In genomic region chr14:118005697-118006096, GRCm38 (mm10) we compare ENCODE assay signal across 8 mouse cellular contexts. TPM values are rescaled to one million over a fixed set of nuclear protein-coding genes. Genes with fewer than 3 reads are reported as not detected.
DNase-seq lines count a peak whose midpoint lies in the region; ATAC-seq and TF ChIP-seq lines count a peak whose summit lies in the region.

No protein-coding gene starts in this region.

- peak in 1 of 2 experiments; percentile 26 for DNase-seq in heart, adult 2 months
- no peak for DNase-seq in heart, postnatal 25 days (ENCODE audit: low spot score)
- peak; percentile 71 for DNase-seq in adipocyte (ENCODE audit: low spot score)
- DNase-seq in forebrain, embryonic 10.5 days (ENCODE audit: extremely low spot score, low spot score), result peak; percentile 29
- peak; percentile 21 for DNase-seq in layer of hippocampus, adult 9-10 months (ENCODE audit: low spot score)
- DNase-seq in spleen, postnatal 10 days (ENCODE audit: low spot score in 2 of 2), result no peak

- H3K4me3 ChIP-seq in heart, adult 2 months, result no peak overlapping the region
- H3K4me3 ChIP-seq in forebrain, embryonic 10.5 days, result no peak overlapping the region
- no peak overlapping the region for H3K4me3 ChIP-seq in hindbrain, embryonic 13.5 days
- H3K4me3 ChIP-seq in midbrain, embryonic 13.5 days (replicated peaks), result no peak overlapping the region

- peak; percentile 27; the same call in 1 of the 2 replicates for ATAC-seq in hindbrain, embryonic 13.5 days (ENCODE audit: low FRiP score)
- ATAC-seq in midbrain, embryonic 13.5 days, result peak; percentile 35; the same call in 1 of the 2 replicates

- H3K79me2 ChIP-seq in heart, adult 2 months (replicated peaks; ENCODE audit: control insufficient read depth, insufficient read depth, low read length), result no peaks in the 10 kb centered on the region

- intact Hi-C loops in heart, adult 2 months (cut with DNase I), result loop anchor here (1.0 to 5.0 kb wide), 3 partner anchors 82 to 587 kb away; no protein-coding TSS in a partner anchor
- intact Hi-C loops in heart, postnatal 25 days (cut with DNase I), result loop anchor here (2.0 to 5.0 kb wide), 3 partner anchors 87 to 582 kb away; no protein-coding TSS in a partner anchor

- H3K4me1 ChIP-seq in heart, adult 2 months (ENCODE audit: control insufficient read depth, insufficient read depth, low read length), result peaks cover 1% of the 10 kb centered on the region; the same call in 1 of the 2 replicates
- peaks cover 16% of the 10 kb centered on the region for H3K4me1 ChIP-seq in forebrain, embryonic 10.5 days
- peaks cover 17% of the 10 kb centered on the region for H3K4me1 ChIP-seq in hindbrain, embryonic 13.5 days (replicated peaks)
- peaks cover 18% of the 10 kb centered on the region for H3K4me1 ChIP-seq in midbrain, embryonic 13.5 days (replicated peaks)

- H3K27me3 ChIP-seq in heart, adult 2 months (ENCODE audit: control insufficient read depth, insufficient read depth, low read length), result no peaks in the 10 kb centered on the region
- H3K27me3 ChIP-seq in forebrain, embryonic 10.5 days (ENCODE audit: poor library complexity, severe bottlenecking), result peaks cover 59% of the 10 kb centered on the region
- H3K27me3 ChIP-seq in hindbrain, embryonic 13.5 days, result peaks cover 7% of the 10 kb centered on the region; the same call in 1 of the 2 replicates
- H3K27me3 ChIP-seq in midbrain, embryonic 13.5 days, result peaks cover 23% of the 10 kb centered on the region; the same call in 1 of the 2 replicates

- 0 out of 2 replicates have a peak, but pooled peaks have one; percentile 40 for TF ChIP-seq EP300 in heart, adult 2 months (IDR thresholded peaks at IDR 0.05; ENCODE audit: insufficient read depth, low read depth, low read length)

- peak; percentile 79 for TF ChIP-seq CTCF in heart, adult 2 months (IDR thresholded peaks at IDR 0.05)

- H3K36me3 ChIP-seq in heart, adult 2 months (ENCODE audit: control insufficient read depth, insufficient read depth, low read length), result no peaks in the 10 kb centered on the region
- no peaks in the 10 kb centered on the region for H3K36me3 ChIP-seq in forebrain, embryonic 10.5 days (replicated peaks)
- no peaks in the 10 kb centered on the region for H3K36me3 ChIP-seq in hindbrain, embryonic 13.5 days
- H3K36me3 ChIP-seq in midbrain, embryonic 13.5 days, result no peaks in the 10 kb centered on the region

- H3K9me3 ChIP-seq in forebrain, embryonic 10.5 days, result no peaks in the 10 kb centered on the region
- H3K9me3 ChIP-seq in hindbrain, embryonic 13.5 days, result no peaks in the 10 kb centered on the region
- no peaks in the 10 kb centered on the region for H3K9me3 ChIP-seq in midbrain, embryonic 13.5 days

- no peak overlapping the region for H3K27ac ChIP-seq in heart, adult 2 months
- no peak overlapping the region for H3K27ac ChIP-seq in forebrain, embryonic 10.5 days
- no peak overlapping the region for H3K27ac ChIP-seq in hindbrain, embryonic 13.5 days
- no peak overlapping the region for H3K27ac ChIP-seq in midbrain, embryonic 13.5 days

- H3K9ac ChIP-seq in heart, adult 2 months (ENCODE audit: low read depth, low read length), result no peak overlapping the region
- H3K9ac ChIP-seq in hindbrain, embryonic 13.5 days, result no peak overlapping the region
- no peak overlapping the region for H3K9ac ChIP-seq in midbrain, embryonic 13.5 days (replicated peaks)

- TF ChIP-seq POLR2A in heart, adult 2 months (IDR thresholded peaks at IDR 0.05; ENCODE audit: insufficient read depth, low read depth, low read length), result no peak

- 5% methylated on average over 5 of the region's 5 CpGs for WGBS in heart, adult 2 months
- WGBS in forebrain, embryonic 10.5 days, result 32% methylated on average over 5 of the region's 5 CpGs
- whole genome bisulfite sequencing in hindbrain, embryonic 13.5 days, result 20% methylated on average over 5 of the region's 5 CpGs
- WGBS in midbrain, embryonic 13.5 days, result 19% methylated on average over 5 of the region's 5 CpGs

- H3K4me2 ChIP-seq in hindbrain, embryonic 13.5 days, result no peak overlapping the region
- no peak overlapping the region for H3K4me2 ChIP-seq in midbrain, embryonic 13.5 days (replicated peaks)

RNA-seq across cellular contexts. Expression of gene Dct, which starts 46.3 kb away (rescaled TPM):
- total RNA-seq in heart, adult 2 months (2021), result 1 to 10 TPM; 2.5 to 5.1 TPM
- 2.1 and 3.6 TPM in 2 replicates for polyA plus RNA-seq in heart, adult 2 months (2012; rRNA removed)
- total RNA-seq in heart, postnatal 25 days (2021), result 1 to 10 TPM; 2.1 to 2.7 TPM
- 7.4 and 10.6 TPM in 2 replicates for polyA plus RNA-seq in forebrain, embryonic 10.5 days (2016; fragmentation: Nextera tagmentation; extraction: Ambion mirVana)
- polyA plus RNA-seq in hindbrain, embryonic 13.5 days (2015; fragmentation: Nextera tagmentation; extraction: Ambion mirVana), result 0.89 and 1.1 TPM in 2 replicates
- polyA plus RNA-seq in midbrain, embryonic 13.5 days (2015; fragmentation: Nextera tagmentation; extraction: Ambion mirVana), result 1.2 and 1.4 TPM in 2 replicates

Comparison
In these comparisons a context has a peak if more than half of its experiments do, and no peak if none do; other contexts are left out.
1. DNase-seq: peak in adipocyte (single experiment), forebrain, embryonic 10.5 days (single experiment) and layer of hippocampus, adult 9-10 months (single experiment); none in heart, postnatal 25 days (single experiment) and spleen, postnatal 10 days (0 of 2).